Mouse (Mus musculus) CH12.LX (cell line): Measurements from ENCODE around the gene Adrb1.

Source experiments
- CTCF ChIP-seq, 2 experiments: IDR thresholded peaks in 1 of 2; conservative IDR thresholded peaks in 1 of 2; 2 replicates each; pipeline ENCODE4 v1.5.1; 2011 to 2012; ENCODE audit warnings: low read depth in 2 of 2, low read length in 2 of 2, improper control_type of control experiment in 1 of 2, inconsistent platforms in 1 of 2, mild to moderate bottlenecking in 1 of 2, moderate library complexity in 1 of 2
- MAFK ChIP-seq: IDR thresholded peaks from 2 replicates; pipeline ENCODE4 v1.6.1; 2011; ENCODE audit warnings: low read length, improper control_type of control experiment; ENCODE audit not compliant: insufficient replicate concordance
- NRF1 ChIP-seq: IDR thresholded peaks from 2 replicates; pipeline ENCODE4 v1.6.1; 2014; ENCODE audit warnings: low read depth, mild to moderate bottlenecking, inconsistent platforms, low read length, improper control_type of control experiment, moderate library complexity
- POLR2A ChIP-seq: IDR thresholded peaks from 2 replicates; pipeline ENCODE4 v1.6.1; 2011; ENCODE audit warnings: low read depth, mild to moderate bottlenecking, improper control_type of control experiment, low read length
- SMC3 ChIP-seq: IDR thresholded peaks from 2 replicates; pipeline ENCODE4 v1.6.1; 2011; ENCODE audit warnings: low read depth, low read length, improper control_type of control experiment

- TF ChIP-seq CTCF (conservative IDR thresholded peaks at IDR 0.05 in 1 of 2, IDR thresholded peaks at IDR 0.05 in 1 of 2; ENCODE audit: low read depth in 2 of 2, low read length in 2 of 2), result no peak
- no peak for TF ChIP-seq POLR2A
- no peak for TF ChIP-seq SMC3
- TF ChIP-seq MAFK, result no peak
- TF ChIP-seq NRF1, result no peak
Observed at GRCm38 (mm10) chr19:56769024-56769423, 47.0 kb downstream of the Adrb1 start.
